In genomic region chr19:44755378-44755692, GRCm38 (mm10) we compare ENCODE assay signal across 10 mouse cellular contexts. TPM values are rescaled to one million over a fixed set of nuclear protein-coding genes. Genes with fewer than 3 reads are reported as not detected.
DNase-seq lines count a peak whose midpoint lies in the region; ATAC-seq and TF ChIP-seq lines count a peak whose summit lies in the region.
"Had no signal": no experiment of that assay in that cellular context is flagged by ENCODE, and none has a peak within 500 bp of the region (broad histone marks: within the 10 kb centered on the region; RNA-seq: fewer than 3 reads in every experiment).

No protein-coding gene starts in this region.

- 0 out of 2 replicates have a peak, but pooled peaks cover 2% of the 10 kb centered on the region for H3K4me1 ChIP-seq in heart, adult 2 months (ENCODE audit: control insufficient read depth, insufficient read depth, low read length)
- H3K4me1 ChIP-seq in CH12.LX (ENCODE audit: control insufficient read depth in 1 of 2, insufficient read depth in 2 of 2), result peaks cover 3 to 26% of the 10 kb centered on the region in 2 experiments; a peak in 2 of 4 replicates
- peaks cover 34% of the 10 kb centered on the region for H3K4me1 ChIP-seq in forebrain, embryonic 15.5 days
- H3K4me1 ChIP-seq in limb, embryonic 15.5 days, result peaks cover 48% of the 10 kb centered on the region

- no peak for TF ChIP-seq RAD21 in CH12.LX (IDR thresholded peaks at IDR 0.05; ENCODE audit: low read depth, low read length)

- no peak for DNase-seq in heart, adult 2 months
- no peak for DNase-seq in heart, postnatal 4 days
- DNase-seq in CH12.LX (ENCODE audit: extremely low read depth), result no peak
- DNase-seq in adrenal gland, adult 8-10 months, result no peak
- DNase-seq in spleen, postnatal 36 days (ENCODE audit: low spot score in 2 of 2), result no peak
- no peak for DNase-seq in layer of hippocampus, adult 8-10 months (ENCODE audit: low spot score in 2 of 2)

- H3K9me3 ChIP-seq in CH12.LX (replicated peaks; ENCODE audit: low read length), result peaks cover 25% of the 10 kb centered on the region
- H3K9me3 ChIP-seq in forebrain, embryonic 15.5 days, result no peaks in the 10 kb centered on the region
- no peaks in the 10 kb centered on the region for H3K9me3 ChIP-seq in limb, embryonic 15.5 days

- no peak for ATAC-seq in forebrain, embryonic 15.5 days (replicated peaks)
- ATAC-seq in limb, embryonic 15.5 days (ENCODE audit: insufficient number of reproducible peaks, low FRiP score, low TSS enrichment, low read depth), result no peak

- TF ChIP-seq POLR2A in heart, adult 2 months (IDR thresholded peaks at IDR 0.05; ENCODE audit: insufficient read depth, low read depth, low read length), result no peak
- TF ChIP-seq POLR2A in CH12.LX (IDR thresholded peaks at IDR 0.05; ENCODE audit: low read depth, low read length), result no peak

- no peaks in the 10 kb centered on the region for H3K36me3 ChIP-seq in heart, adult 2 months (ENCODE audit: control insufficient read depth, insufficient read depth, low read length)
- H3K36me3 ChIP-seq in CH12.LX (replicated peaks in 1 of 2; ENCODE audit: control insufficient read depth in 1 of 2, insufficient read depth in 1 of 2, low read length in 1 of 2), result no peaks in the 10 kb centered on the region
- H3K36me3 ChIP-seq in forebrain, embryonic 15.5 days, result no peaks in the 10 kb centered on the region
- no peaks in the 10 kb centered on the region for H3K36me3 ChIP-seq in limb, embryonic 15.5 days

- H3K4me2 ChIP-seq in CH12.LX (ENCODE audit: insufficient read depth, low read depth, poor library complexity, severe bottlenecking), result peak overlapping the region; percentile 87
- H3K4me2 ChIP-seq in forebrain, embryonic 15.5 days (replicated peaks), result 0 out of 2 replicates have a peak overlapping the region, but pooled peaks have one; percentile 44
- H3K4me2 ChIP-seq in limb, embryonic 15.5 days, result peak overlapping the region; percentile 66

- peak overlapping the region; percentile 45 for H3K4me3 ChIP-seq in heart, adult 2 months
- no peak overlapping the region for H3K4me3 ChIP-seq in CH12.LX (replicated peaks in 1 of 3; ENCODE audit: low read depth in 2 of 3, low read length in 2 of 3, poor library complexity in 1 of 3)
- H3K4me3 ChIP-seq in forebrain, embryonic 15.5 days, result 0 out of 2 replicates have a peak overlapping the region, but pooled peaks have one; percentile 28
- peak overlapping the region; percentile 36 for H3K4me3 ChIP-seq in limb, embryonic 15.5 days

- under 1% methylated on average over 13 of the region's 13 CpGs for WGBS in heart, adult 2 months
- WGBS in forebrain, embryonic 15.5 days, result 0% methylated on average over 13 of the region's 13 CpGs
- 0% methylated on average over 13 of the region's 13 CpGs for WGBS in limb, embryonic 15.5 days

- H3K9ac ChIP-seq in heart, adult 2 months (ENCODE audit: low read depth, low read length), result no peak overlapping the region
- H3K9ac ChIP-seq in CH12.LX (ENCODE audit: insufficient read depth, low read depth), result no peak overlapping the region
- no peak overlapping the region for H3K9ac ChIP-seq in forebrain, embryonic 15.5 days (replicated peaks)
- H3K9ac ChIP-seq in limb, embryonic 15.5 days, result no peak overlapping the region

- TF ChIP-seq EP300 in heart, adult 2 months (IDR thresholded peaks at IDR 0.05; ENCODE audit: insufficient read depth, low read depth, low read length), result no peak
- no peak for TF ChIP-seq EP300 in CH12.LX (IDR thresholded peaks at IDR 0.05; ENCODE audit: low read length)

- H3K27me3 ChIP-seq in heart, adult 2 months (ENCODE audit: control insufficient read depth, insufficient read depth, low read length), result peaks cover 49% of the 10 kb centered on the region
- peaks cover 91% of the 10 kb centered on the region for H3K27me3 ChIP-seq in CH12.LX (replicated peaks)
- H3K27me3 ChIP-seq in forebrain, embryonic 15.5 days, result peaks cover 78% of the 10 kb centered on the region
- H3K27me3 ChIP-seq in limb, embryonic 15.5 days, result peaks cover 96% of the 10 kb centered on the region

- no peak overlapping the region for H3K27ac ChIP-seq in heart, adult 2 months
- H3K27ac ChIP-seq in CH12.LX (ENCODE audit: insufficient read depth, low read depth), result no peak overlapping the region
- no peak overlapping the region for H3K27ac ChIP-seq in forebrain, embryonic 15.5 days (replicated peaks)
- no peak overlapping the region for H3K27ac ChIP-seq in limb, embryonic 15.5 days

- intact Hi-C loops in heart, adult 2 months (cut with DNase I), result loop anchor here (2.0 to 10.0 kb wide), 2 partner anchors 131 to 479 kb away; partner anchors contain the start of gene Lbx1

- dilution Hi-C loops in CH12.LX (cut with MboI; ENCODE audit: extremely low pct_ligation_motif_present, extremely low pct_unique_long_range_greater_than_20kb, low sequenced_read_pairs), result no loop called here

- no peaks in the 10 kb centered on the region for H3K79me2 ChIP-seq in heart, adult 2 months (replicated peaks; ENCODE audit: control insufficient read depth, insufficient read depth, low read length)
- no peaks in the 10 kb centered on the region for H3K79me2 ChIP-seq in CH12.LX (replicated peaks; ENCODE audit: control insufficient read depth, extremely low read depth, insufficient read depth, poor library complexity, severe bottlenecking)

- TF ChIP-seq CTCF in heart, adult 2 months (IDR thresholded peaks at IDR 0.05), result no peak
- TF ChIP-seq CTCF in CH12.LX (conservative IDR thresholded peaks at IDR 0.05 in 1 of 2, IDR thresholded peaks at IDR 0.05 in 1 of 2; ENCODE audit: low read depth in 2 of 2, low read length in 2 of 2), result no peak

- in situ Hi-C loops in CH12.LX (cut with MboI; ENCODE audit: low pct_ligation_motif_present, low pct_unique_long_range_greater_than_20kb, low sequenced_read_pairs), result loop anchor here (25.0 kb wide), 1 partner anchor 132 kb away; no protein-coding TSS in a partner anchor

TF ChIP-seq in CH12.LX, 34 proteins besides CTCF, POLR2A, EP300 and RAD21:
- TF ChIP-seq GABPA (IDR thresholded peaks at IDR 0.05; ENCODE audit: insufficient replicate concordance, low read depth, low read length) (no peak), RCOR1 (conservative IDR thresholded peaks at IDR 0.05; ENCODE audit: low read depth, low read length) (no peak)

RNA-seq across cellular contexts. Expression of gene Pax2, which starts 0.5 kb away (rescaled TPM):
- not detected for total RNA-seq in heart, adult 2 months (2021)
- not detected in 2 replicates for polyA plus RNA-seq in heart, adult 2 months (2012; rRNA removed)
- not detected for total RNA-seq in heart, postnatal 4 days (2021)
- not detected in 2 replicates for total RNA-seq in CH12.LX (2012; rRNA removed)
- total RNA-seq in CH12.LX (2014; rRNA removed), result not detected in 2 replicates
- not detected in 2 replicates for polyA plus RNA-seq in CH12.LX (2012; ENCODE audit: insufficient read length, low read depth)
- 0.09 TPM in 1 of 2 replicates, not detected in the other for polyA plus RNA-seq in forebrain, embryonic 15.5 days (2015; fragmentation: Nextera tagmentation; extraction: Ambion mirVana)
- not detected in 2 replicates for polyA plus RNA-seq in limb, embryonic 15.5 days (2015; fragmentation: Nextera tagmentation; extraction: Ambion mirVana)
- total RNA-seq in adrenal gland, adult 8-10 months (2022), result not detected
- under 1 TPM in 2 of 4 experiments, not detected in 2; 0.30 to 0.36 TPM for total RNA-seq in layer of hippocampus, adult 8-10 months (2022)
- polyA plus RNA-seq: C2C12; spleen, adult 2 months had no signal

Comparison
In these comparisons a context has a peak if more than half of its experiments do, and no peak if none do; other contexts are left out.
1. H3K4me3 ChIP-seq: peak in heart, adult 2 months (single experiment), forebrain, embryonic 15.5 days (single experiment) and limb, embryonic 15.5 days (single experiment); none in CH12.LX (0 of 3).
2. Peak in every context shown above with its lines, with median percentiles within 50 percentile points of each other: H3K4me2 ChIP-seq.